Mouse (Mus musculus): ENCODE results near the gene Tmem114. TPM values are rescaled to one million over a fixed set of nuclear protein-coding genes. Genes with fewer than 3 reads are reported as not detected.

The Tmem114 gene
- polyA plus RNA-seq, 1 experiment from 2014 or later: not detected

DNA sequence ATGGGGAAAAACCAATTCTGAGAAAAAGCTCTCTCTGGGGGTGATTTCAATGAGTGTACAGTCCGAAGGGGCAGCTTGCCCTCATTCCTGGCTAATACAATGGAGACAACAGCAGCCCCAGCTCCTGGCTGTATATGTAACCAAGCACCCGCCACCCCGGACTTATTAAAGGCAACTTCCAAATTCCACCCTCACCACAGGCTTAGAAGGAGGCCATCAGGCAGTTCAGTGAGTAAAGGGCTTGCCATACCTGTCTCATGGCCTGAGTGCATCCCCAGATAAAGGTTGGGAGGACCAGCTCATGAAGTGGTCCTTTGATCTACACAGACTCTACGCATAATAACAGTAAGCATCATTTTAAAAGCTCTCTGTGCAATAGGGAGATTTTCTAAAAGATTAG lies 4.1 kb downstream of the Tmem114 start:
- 97% methylated on average over 4 of the region's 4 CpGs for WGBS (ENCODE audit: missing documents)
- Histone ChIP-seq H3K79me2 (ENCODE audit: inconsistent target) (no peaks in the 10 kb centered on the region), H3K27ac (no peak overlapping the region), H3K36me3 (ENCODE audit: inconsistent target) (no peaks in the 10 kb centered on the region), H3K4me3 (ENCODE audit: inconsistent target) (no peak overlapping the region)

DNA sequence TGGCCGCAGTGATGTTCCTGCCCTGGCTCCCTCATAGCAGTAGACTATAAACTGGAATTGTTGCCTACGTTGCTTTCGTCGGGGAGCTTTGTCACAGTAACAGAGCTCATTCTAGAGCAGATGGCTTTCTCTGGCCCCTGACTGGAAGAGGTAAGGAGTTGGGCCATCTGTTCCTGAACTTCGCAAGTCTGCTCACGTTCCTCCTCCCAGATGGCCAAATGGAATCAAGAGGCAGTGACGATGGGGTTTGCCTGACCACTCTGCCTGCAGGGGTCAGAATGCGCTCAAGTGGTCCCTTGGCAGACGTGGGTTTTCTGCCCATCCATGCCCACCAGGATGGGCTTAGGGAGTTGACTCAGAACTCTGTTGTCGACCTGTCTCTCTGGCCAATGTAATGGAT lies 4.6 kb downstream of the Tmem114 start:
- WGBS (ENCODE audit: missing documents): 72% methylated on average over 10 of the region's 10 CpGs
- H3K36me3 ChIP-seq (ENCODE audit: inconsistent target): no peaks in the 10 kb centered on the region

DNA sequence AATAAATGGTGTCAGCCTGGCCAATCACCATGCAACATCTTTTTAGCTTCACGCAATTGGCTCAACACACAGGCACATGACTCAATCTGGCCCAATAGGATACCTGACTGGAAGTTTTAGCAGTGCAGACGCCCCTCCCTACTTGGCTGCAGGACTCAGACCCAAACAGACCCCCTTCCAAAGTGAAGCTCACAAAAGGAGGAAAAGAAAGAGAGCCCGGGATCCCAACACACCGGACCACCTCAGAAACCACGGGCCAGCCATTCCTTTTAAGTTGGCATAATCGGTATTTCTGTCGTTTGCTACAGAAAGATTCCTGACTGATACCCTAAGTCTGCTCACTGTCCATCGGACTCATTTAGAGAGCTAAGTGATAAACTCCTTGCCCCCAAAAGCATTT lies 5.3 kb downstream of the Tmem114 start:
- no peaks in the 10 kb centered on the region for H3K79me2 ChIP-seq (ENCODE audit: inconsistent target)
- no peak overlapping the region for H3K4me3 ChIP-seq (ENCODE audit: inconsistent target)
- WGBS (ENCODE audit: missing documents): 84% methylated on average over 8 of the region's 8 CpGs

More for the DNA sequence above, 4.6 kb downstream of the Tmem114 start:
- H3K4me3 ChIP-seq (ENCODE audit: inconsistent target): no peak overlapping the region
- no peak overlapping the region for H3K27ac ChIP-seq
- no peaks in the 10 kb centered on the region for H3K79me2 ChIP-seq (ENCODE audit: inconsistent target)

GRCm38 (mm10) chr16:8418126-8418525 lies 6.8 kb downstream of the Tmem114 start:
- WGBS (ENCODE audit: missing documents): 95% methylated on average over 3 of the region's 3 CpGs

More for the DNA sequence above, 5.3 kb downstream of the Tmem114 start:
- no peaks in the 10 kb centered on the region for H3K36me3 ChIP-seq (ENCODE audit: inconsistent target)
- no peak overlapping the region for H3K27ac ChIP-seq

GRCm38 (mm10) chr16:8417011-8417720 lies 7.8 kb downstream of the Tmem114 start:
- 62% methylated on average over 20 of the region's 20 CpGs for WGBS (ENCODE audit: missing documents)
- no peak overlapping the region for H3K4me3 ChIP-seq (ENCODE audit: inconsistent target)
- no peaks in the 10 kb centered on the region for H3K79me2 ChIP-seq (ENCODE audit: inconsistent target)
- H3K36me3 ChIP-seq (ENCODE audit: inconsistent target): no peaks in the 10 kb centered on the region
- H3K27ac ChIP-seq: no peak overlapping the region

More at GRCm38 (mm10) chr16:8418126-8418525, 6.8 kb downstream of the Tmem114 start:
- Histone ChIP-seq H3K27ac (no peak overlapping the region), H3K79me2 (ENCODE audit: inconsistent target) (no peaks in the 10 kb centered on the region), H3K4me3 (ENCODE audit: inconsistent target) (no peak overlapping the region), H3K36me3 (ENCODE audit: inconsistent target) (no peaks in the 10 kb centered on the region)

DNA sequence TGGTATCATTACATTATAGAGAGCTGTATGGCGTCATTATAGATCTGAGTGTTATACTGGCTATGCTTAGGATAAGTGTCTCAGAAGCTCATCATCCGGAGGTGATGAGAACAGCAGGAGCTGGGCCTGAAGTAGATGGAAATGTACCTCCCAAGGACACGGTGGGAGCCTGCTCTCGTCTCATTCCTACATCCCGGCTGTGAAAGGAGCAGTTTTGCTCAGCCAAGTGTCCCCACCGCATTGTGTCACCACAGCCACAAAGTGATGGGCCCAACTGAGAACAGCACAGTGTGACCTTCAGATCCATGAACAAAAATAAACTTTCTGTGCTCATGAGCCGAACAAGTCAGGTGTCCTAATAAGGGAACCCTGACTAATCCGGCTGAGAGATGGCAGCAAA lies 8.9 kb downstream of the Tmem114 start:
- WGBS (ENCODE audit: missing documents): 91% methylated on average over 8 of the region's 8 CpGs
- Histone ChIP-seq H3K27ac (no peak overlapping the region), H3K4me3 (ENCODE audit: inconsistent target) (no peak overlapping the region), H3K79me2 (ENCODE audit: inconsistent target) (no peaks in the 10 kb centered on the region), H3K36me3 (ENCODE audit: inconsistent target) (no peaks in the 10 kb centered on the region)

DNA sequence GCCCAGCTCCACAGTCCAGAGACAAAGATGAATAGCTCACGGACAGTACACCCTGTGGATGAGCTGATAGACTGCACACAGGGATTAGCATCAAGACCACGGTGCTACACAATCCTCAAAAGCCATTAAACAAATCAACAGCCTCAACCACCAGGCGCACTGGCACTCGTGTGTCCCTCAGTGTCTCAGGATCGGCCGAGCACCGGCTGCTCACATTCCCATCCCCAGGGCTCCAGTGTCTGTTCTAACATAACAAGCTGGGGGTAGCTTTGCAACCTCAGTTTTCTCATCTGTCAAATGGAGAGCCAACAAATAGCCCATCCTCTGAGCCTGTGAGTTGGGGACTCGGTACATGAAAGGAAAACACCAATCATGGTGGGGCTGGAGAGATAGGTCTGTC lies 11.5 kb downstream of the Tmem114 start:
- Histone ChIP-seq H3K27ac (no peak overlapping the region), H3K36me3 (ENCODE audit: inconsistent target) (no peaks in the 10 kb centered on the region), H3K4me3 (ENCODE audit: inconsistent target) (no peak overlapping the region), H3K79me2 (ENCODE audit: inconsistent target) (no peaks in the 10 kb centered on the region)
- WGBS (ENCODE audit: missing documents): 83% methylated on average over 8 of the region's 8 CpGs

DNA sequence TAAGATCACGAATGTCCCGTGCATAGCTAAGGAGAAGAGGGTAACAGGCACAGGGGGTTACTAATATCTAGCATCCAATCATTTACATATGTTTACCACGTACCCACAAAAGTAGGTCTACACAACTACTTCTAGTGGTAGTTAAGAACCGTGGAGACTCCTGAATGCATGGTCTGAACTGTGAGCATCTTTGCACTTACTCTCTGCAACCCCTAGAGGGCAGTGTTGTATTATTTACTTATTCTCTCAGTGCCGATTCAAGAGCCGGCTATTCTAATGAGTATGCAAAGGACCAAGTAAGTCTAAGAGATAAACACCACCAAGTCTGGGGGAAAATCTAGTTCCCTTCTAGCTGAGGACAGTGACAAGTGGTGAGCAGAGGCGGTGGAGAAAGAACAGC lies 12.7 kb downstream of the Tmem114 start:
- 9% methylated on average over 7 of the region's 7 CpGs for WGBS (ENCODE audit: missing documents)
- Histone ChIP-seq H3K36me3 (ENCODE audit: inconsistent target) (no peaks in the 10 kb centered on the region), H3K4me3 (ENCODE audit: inconsistent target) (no peak overlapping the region), H3K27ac (no peak overlapping the region), H3K79me2 (ENCODE audit: inconsistent target) (no peaks in the 10 kb centered on the region)

DNA sequence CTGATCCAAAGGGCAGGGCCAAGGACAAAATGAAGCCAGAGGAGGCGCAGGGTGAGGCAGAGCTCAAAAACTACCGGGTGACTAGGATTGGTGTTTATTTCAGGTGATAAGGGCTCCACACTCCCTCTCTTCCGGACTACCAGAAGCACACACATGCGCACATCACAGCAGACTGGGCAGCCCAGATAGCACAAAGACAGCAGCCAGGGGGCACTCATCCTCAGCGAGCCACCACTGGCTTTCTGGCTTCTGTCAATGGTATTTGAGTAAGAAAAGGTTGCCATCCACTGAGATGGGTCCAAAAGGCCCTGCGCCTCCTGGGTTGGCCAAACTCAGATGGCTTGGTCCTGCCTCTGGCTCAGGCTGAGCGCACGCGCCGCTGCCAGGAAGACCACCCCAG lies 15.7 kb downstream of the Tmem114 start:
- no peak overlapping the region for H3K27ac ChIP-seq
- 50% methylated on average over 10 of the region's 10 CpGs for WGBS (ENCODE audit: missing documents)
- no peak overlapping the region for H3K4me3 ChIP-seq (ENCODE audit: inconsistent target)
- no peaks in the 10 kb centered on the region for H3K79me2 ChIP-seq (ENCODE audit: inconsistent target)
- no peaks in the 10 kb centered on the region for H3K36me3 ChIP-seq (ENCODE audit: inconsistent target)

DNA sequence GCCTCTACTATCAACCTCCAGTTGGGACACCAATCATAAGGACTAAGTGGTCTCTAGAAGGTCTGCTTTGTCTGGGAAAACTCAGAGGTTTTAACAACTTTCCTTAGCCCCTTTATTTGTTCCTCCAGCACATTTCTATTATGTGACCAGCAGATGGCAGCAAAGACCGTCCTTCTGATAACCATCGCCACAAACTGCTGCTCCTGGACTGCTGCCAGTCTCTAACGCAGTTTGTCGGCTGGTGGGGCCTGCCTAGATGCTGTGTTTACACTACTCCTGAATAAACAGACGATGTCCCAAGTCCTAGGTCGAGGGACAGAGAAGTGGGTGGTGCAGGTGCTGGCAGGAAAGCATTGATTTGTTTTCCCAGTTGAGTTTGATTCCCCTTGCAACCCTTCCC lies 18.2 kb downstream of the Tmem114 start:
- 5% methylated on average over 6 of the region's 6 CpGs for WGBS (ENCODE audit: missing documents)
- Histone ChIP-seq H3K4me3 (ENCODE audit: inconsistent target) (no peak overlapping the region), H3K79me2 (ENCODE audit: inconsistent target) (no peaks in the 10 kb centered on the region), H3K27ac (no peak overlapping the region), H3K36me3 (ENCODE audit: inconsistent target) (no peaks in the 10 kb centered on the region)

DNA sequence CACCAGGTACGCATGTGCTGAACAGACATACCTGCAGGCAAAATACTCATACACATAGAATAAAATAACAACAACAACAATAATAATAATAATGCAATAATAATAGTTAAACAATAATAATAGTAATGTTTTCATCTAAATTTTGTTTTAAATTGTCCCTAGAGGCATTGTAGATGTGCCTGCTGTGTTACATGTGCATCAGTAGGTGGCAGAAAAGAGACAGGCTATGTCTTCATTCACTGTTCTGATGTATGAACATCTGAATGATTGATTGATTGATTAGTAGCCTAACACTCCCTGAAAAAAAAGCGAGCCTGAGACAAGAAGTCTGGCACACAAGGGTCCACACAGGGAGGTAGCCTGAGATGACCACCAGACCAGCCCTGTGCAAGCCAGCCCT lies 22.3 kb downstream of the Tmem114 start:
- Histone ChIP-seq H3K79me2 (ENCODE audit: inconsistent target) (no peaks in the 10 kb centered on the region), H3K27ac (no peak overlapping the region), H3K36me3 (ENCODE audit: inconsistent target) (no peaks in the 10 kb centered on the region), H3K4me3 (ENCODE audit: inconsistent target) (no peak overlapping the region)
- WGBS (ENCODE audit: missing documents): 81% methylated on average over 2 of the region's 2 CpGs

- Histone ChIP-seq H3K27ac (no peak overlapping the region), H3K79me2 (ENCODE audit: inconsistent target) (no peaks in the 10 kb centered on the region), H3K4me3 (ENCODE audit: inconsistent target) (no peak overlapping the region), H3K36me3 (ENCODE audit: inconsistent target) (no peaks in the 10 kb centered on the region)
- 74% methylated on average over 8 of the region's 9 CpGs for WGBS (ENCODE audit: missing documents)
Measured at GRCm38 (mm10) chr16:8401171-8401955, 23.6 kb downstream of the Tmem114 start.

GRCm38 (mm10) chr16:8399868-8400267 lies 25.1 kb downstream of the Tmem114 start:
- Histone ChIP-seq H3K36me3 (ENCODE audit: inconsistent target) (no peaks in the 10 kb centered on the region), H3K79me2 (ENCODE audit: inconsistent target) (no peaks in the 10 kb centered on the region), H3K4me3 (ENCODE audit: inconsistent target) (no peak overlapping the region), H3K27ac (no peak overlapping the region)
- 26% methylated on average over 6 of the region's 6 CpGs for WGBS (ENCODE audit: missing documents)

DNA sequence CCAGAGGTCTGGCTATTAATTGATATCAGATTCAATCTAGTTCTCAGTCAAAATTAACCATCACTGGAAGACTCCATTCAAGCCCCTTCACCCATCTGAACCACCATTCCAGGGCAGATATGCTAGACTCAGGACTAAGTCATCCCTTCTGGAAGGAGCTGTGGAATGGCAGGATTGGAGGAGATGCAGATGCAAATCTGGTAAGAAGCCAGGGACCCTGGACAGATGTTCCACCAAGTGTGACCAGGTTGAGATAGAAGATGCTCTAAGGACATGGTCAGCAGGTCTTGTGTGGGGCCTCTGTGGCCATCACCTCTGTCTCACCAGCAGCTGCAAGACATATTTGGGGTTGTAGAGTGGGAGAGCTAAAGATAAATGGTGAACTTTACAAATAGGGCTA lies 30.0 kb downstream of the Tmem114 start:
- no peaks in the 10 kb centered on the region for H3K79me2 ChIP-seq (ENCODE audit: inconsistent target)
- no peaks in the 10 kb centered on the region for H3K36me3 ChIP-seq (ENCODE audit: inconsistent target)
- no peak overlapping the region for H3K27ac ChIP-seq
- H3K4me3 ChIP-seq (ENCODE audit: inconsistent target): no peak overlapping the region

DNA sequence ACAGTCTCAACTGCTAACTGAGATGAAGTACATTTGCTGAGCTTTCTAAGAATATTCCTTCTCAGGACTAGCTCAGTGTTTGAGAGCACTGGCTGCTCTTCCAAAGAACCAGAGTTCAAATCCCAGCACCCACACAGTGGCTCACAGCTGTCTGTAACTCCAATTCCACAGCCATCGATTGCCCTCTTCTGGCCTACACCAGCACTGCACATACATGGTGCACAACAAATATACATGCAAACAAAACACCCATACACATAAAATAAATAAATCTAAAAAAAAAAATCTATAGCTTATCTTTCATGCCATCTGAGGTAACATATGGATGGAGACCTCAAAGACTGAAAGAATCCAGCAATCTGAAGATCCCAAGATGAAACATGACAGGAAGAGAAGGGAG lies 36.4 kb downstream of the Tmem114 start:
- no peak overlapping the region for H3K27ac ChIP-seq
- no peak overlapping the region for H3K4me3 ChIP-seq (ENCODE audit: inconsistent target)
- 94% methylated on average over 1 of the region's 1 CpGs for WGBS (ENCODE audit: missing documents)
- H3K79me2 ChIP-seq (ENCODE audit: inconsistent target): no peaks in the 10 kb centered on the region
- no peaks in the 10 kb centered on the region for H3K36me3 ChIP-seq (ENCODE audit: inconsistent target)

All from macrophage (primary cell).